Mouse (Mus musculus) intestine, embryonic 16.5 days (tissue): ENCODE results near the gene Xpnpep3. TPM values are rescaled to one million over a fixed set of nuclear protein-coding genes. Genes with fewer than 3 reads are reported as not detected.

Experiments used
- ATAC-seq: fragments of 200-750 bp; cut with Nextera tagmentation; 2 replicates; pipeline ENCODE4 v1.8.0; 2017; ENCODE audit warnings: moderate TSS enrichment, moderate library complexity
- H3K27ac ChIP-seq: fragments of 300-500 bp; sonication (generic); 2 replicates; pipeline ENCODE4 v1.5.1; 2014; ENCODE audit warnings: mild to moderate bottlenecking, low read length
- H3K27me3 ChIP-seq: fragments of 300-500 bp; sonication (generic); replicated peaks from 2 replicates; pipeline ENCODE4 v1.6.1; 2014; ENCODE audit warnings: low read length, control low read depth, mixed read lengths; ENCODE audit not compliant: control insufficient read depth, insufficient read depth
- H3K36me3 ChIP-seq: fragments of 300-500 bp; sonication (generic); 2 replicates; pipeline ENCODE4 v1.6.1; 2014; ENCODE audit warnings: low read length, control low read depth; ENCODE audit not compliant: control insufficient read depth, insufficient read depth
- H3K4me1 ChIP-seq: fragments of 300-500 bp; sonication (generic); 2 replicates; pipeline ENCODE4 v1.6.1; 2014; ENCODE audit warnings: low read length, control low read depth, mixed read lengths; ENCODE audit not compliant: control insufficient read depth, insufficient read depth
- H3K4me2 ChIP-seq: fragments of 300-500 bp; sonication (generic); 2 replicates; pipeline ENCODE4 v1.6.1; 2014; ENCODE audit warnings: low read depth, low read length, control low read depth
- H3K4me3 ChIP-seq: fragments of 300-500 bp; sonication (generic); 2 replicates; pipeline ENCODE4 v1.5.1; 2014; ENCODE audit warnings: mild to moderate bottlenecking, low read length
- H3K9ac ChIP-seq: fragments of 300-500 bp; sonication (generic); 2 replicates; pipeline ENCODE4 v1.6.1; 2014; ENCODE audit warnings: low read depth, low read length
- H3K9me3 ChIP-seq: fragments of 300-500 bp; sonication (generic); 2 replicates; pipeline ENCODE4 v1.6.1; 2016; ENCODE audit warnings: low read length, control low read depth; ENCODE audit not compliant: control insufficient read depth
- WGBS: fragments of 180-500 bp; shearing (Covaris S2); extraction: QIAGEN DNeasy Blood & Tissue Kit; methylation state at CpG from one replicate; pipeline ENCODE4 v1.1.7; 2014; 5-methylcytosine and 5-hydroxymethylcytosine counted together
- polyA plus RNA-seq: library from polyadenylated mRNA; unstranded; fragments of >200 nt; fragmentation: Nextera tagmentation; extraction: Ambion mirVana; gene quantifications from 2 replicates; pipeline ENCODE4 v1.2.1, GENCODE M21; 2015

The Xpnpep3 gene
- polyA plus RNA-seq, 1 experiment from 2014 or later = 7.8 TPM

- Histone ChIP-seq H3K4me1 (no peaks in the 10 kb centered on the region), H3K27me3 (no peaks in the 10 kb centered on the region), H3K36me3 (no peaks in the 10 kb centered on the region), H3K9me3 (no peaks in the 10 kb centered on the region), H3K27ac (no peak overlapping the region), H3K4me3 (peak overlapping the region; percentile 44), H3K4me2 (peak overlapping the region; percentile 77), H3K9ac (peak overlapping the region; percentile 31; the same call in 1 of the 2 replicates)
- 13% methylated on average over 13 of the region's 13 CpGs for WGBS
- peak; percentile 83 for ATAC-seq
Observed at GRCm38 (mm10) chr15:81480977-81481379, 81.0 kb downstream of the Xpnpep3 start.

DNA sequence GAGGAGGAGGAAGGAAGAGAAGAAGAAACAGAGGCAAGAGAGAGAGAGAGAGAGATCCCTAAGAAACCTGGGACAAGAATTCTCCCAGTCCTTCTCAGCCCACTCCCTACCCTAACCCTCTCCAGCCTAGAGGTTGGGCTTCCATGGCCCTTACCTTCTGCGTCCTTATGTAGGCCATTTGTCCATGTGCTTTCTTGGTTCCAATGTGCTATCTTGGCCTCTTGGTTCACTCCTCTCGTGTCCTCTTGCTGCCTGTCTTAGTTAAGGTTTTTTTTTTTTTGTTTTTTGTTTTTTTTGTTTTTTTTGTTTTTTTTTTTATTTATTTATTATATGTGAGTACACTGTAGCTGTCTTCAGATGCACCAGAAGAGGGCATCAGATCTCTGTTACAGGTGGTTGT lies 83.0 kb downstream of the Xpnpep3 start:
- H3K4me3 ChIP-seq = no peak overlapping the region
- no peaks in the 10 kb centered on the region for H3K36me3 ChIP-seq
- no peaks in the 10 kb centered on the region for H3K27me3 ChIP-seq
- no peak overlapping the region for H3K27ac ChIP-seq
- WGBS = 94% methylated on average over 2 of the region's 2 CpGs
- no peaks in the 10 kb centered on the region for H3K4me1 ChIP-seq
- no peak overlapping the region for H3K9ac ChIP-seq
- no peaks in the 10 kb centered on the region for H3K9me3 ChIP-seq
- ATAC-seq = no peak
- H3K4me2 ChIP-seq = no peak overlapping the region

DNA sequence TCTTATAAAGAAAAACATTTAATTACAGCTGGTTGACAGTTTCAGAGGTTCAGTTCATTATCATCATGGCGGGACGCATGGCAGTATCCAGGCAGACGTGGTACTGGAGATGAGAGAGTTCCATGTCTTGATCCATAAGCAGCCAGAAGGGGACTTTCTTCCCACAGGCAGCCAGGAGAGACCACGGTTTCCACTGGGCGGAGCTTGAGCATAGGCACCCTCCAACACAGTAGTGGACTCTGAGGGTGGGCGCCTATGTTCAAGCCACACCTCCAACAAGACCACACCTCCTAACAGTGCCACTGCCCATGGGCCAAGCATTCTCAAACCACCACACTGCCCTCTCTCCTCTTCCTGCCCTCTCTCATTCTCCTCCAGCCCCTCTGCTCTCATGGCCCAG lies 83.8 kb downstream of the Xpnpep3 start:
- ATAC-seq = no peak
- Histone ChIP-seq H3K4me2 (no peak overlapping the region), H3K9ac (no peak overlapping the region), H3K9me3 (no peaks in the 10 kb centered on the region), H3K27me3 (no peaks in the 10 kb centered on the region), H3K4me3 (no peak overlapping the region), H3K27ac (no peak overlapping the region), H3K36me3 (no peaks in the 10 kb centered on the region), H3K4me1 (no peaks in the 10 kb centered on the region)
- WGBS = 88% methylated on average over 6 of the region's 6 CpGs

- 81% methylated on average over 4 of the region's 4 CpGs for WGBS
- no peaks in the 10 kb centered on the region for H3K36me3 ChIP-seq
- no peak overlapping the region for H3K27ac ChIP-seq
- H3K27me3 ChIP-seq = no peaks in the 10 kb centered on the region
- H3K9me3 ChIP-seq = no peaks in the 10 kb centered on the region
- no peak overlapping the region for H3K9ac ChIP-seq
- H3K4me1 ChIP-seq = no peaks in the 10 kb centered on the region
- no peak overlapping the region for H3K4me3 ChIP-seq
- no peak for ATAC-seq
- H3K4me2 ChIP-seq = no peak overlapping the region
Observed at GRCm38 (mm10) chr15:81485483-81485882, 85.5 kb downstream of the Xpnpep3 start.

DNA sequence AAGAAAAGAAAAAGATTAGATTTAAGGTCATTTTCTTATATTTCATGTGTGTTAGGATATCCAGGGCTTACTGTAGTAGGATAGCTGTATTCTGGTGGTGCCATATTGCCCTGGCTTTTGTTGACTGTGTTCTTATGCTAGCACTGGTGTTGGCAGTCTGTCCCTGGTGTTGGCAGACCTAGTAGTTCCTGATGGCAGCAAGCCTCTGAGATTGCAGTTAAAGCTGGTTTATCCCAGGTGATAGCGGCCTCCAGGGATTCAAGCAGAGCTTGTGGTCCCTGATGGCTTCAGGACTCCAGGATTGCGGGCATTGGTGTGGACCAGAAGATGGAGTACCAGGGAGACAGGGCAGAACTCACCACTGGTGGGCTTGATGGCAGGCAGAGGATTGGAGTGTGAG lies 103.5 kb downstream of the Xpnpep3 start:
- H3K9me3 ChIP-seq = no peaks in the 10 kb centered on the region
- H3K36me3 ChIP-seq = no peaks in the 10 kb centered on the region
- H3K4me1 ChIP-seq = no peaks in the 10 kb centered on the region
- no peak overlapping the region for H3K4me2 ChIP-seq
- no peaks in the 10 kb centered on the region for H3K27me3 ChIP-seq
- WGBS = 86% methylated on average over 2 of the region's 2 CpGs
- no peak overlapping the region for H3K27ac ChIP-seq
- no peak for ATAC-seq
- no peak overlapping the region for H3K4me3 ChIP-seq
- no peak overlapping the region for H3K9ac ChIP-seq

DNA sequence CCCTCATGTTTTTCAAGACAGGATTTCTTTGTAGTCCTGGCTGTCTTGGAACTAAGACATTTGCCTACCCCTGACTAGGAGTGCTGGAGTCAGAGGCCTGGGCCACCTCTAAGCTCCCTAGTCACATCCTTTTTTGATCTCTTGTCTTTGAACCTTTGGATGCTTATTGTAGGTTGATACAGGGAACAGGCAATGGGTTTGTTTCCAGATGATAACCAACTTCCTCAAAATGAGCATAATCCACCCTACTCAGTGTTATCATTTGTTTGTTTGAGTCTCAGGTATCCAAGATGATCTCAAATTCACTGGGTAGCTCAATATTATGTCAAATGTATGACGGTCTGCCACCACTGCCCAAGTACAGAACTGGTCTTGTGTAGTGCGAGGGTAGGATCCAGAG lies 104.1 kb downstream of the Xpnpep3 start:
- Histone ChIP-seq H3K9ac (no peak overlapping the region), H3K4me3 (no peak overlapping the region), H3K36me3 (no peaks in the 10 kb centered on the region), H3K4me2 (no peak overlapping the region), H3K27ac (no peak overlapping the region), H3K4me1 (no peaks in the 10 kb centered on the region), H3K27me3 (no peaks in the 10 kb centered on the region), H3K9me3 (no peaks in the 10 kb centered on the region)
- WGBS = 89% methylated on average over 2 of the region's 2 CpGs
- ATAC-seq = no peak

Other genes with a start within 250 kb of the Xpnpep3 start
- gene Mrtfa, start 209.4 kb upstream of the Xpnpep3 start, polyA plus RNA-seq = 13.7 and 16.5 TPM in 2 replicates
- gene Mchr1, start 164.6 kb upstream of the Xpnpep3 start, polyA plus RNA-seq = 0.97 and 1.2 TPM in 2 replicates
- gene Slc25a17, start 39.3 kb upstream of the Xpnpep3 start, polyA plus RNA-seq = 61.7 and 67.4 TPM in 2 replicates
- 154 and 156 TPM in 2 replicates for gene St13, start 61 bp upstream of the Xpnpep3 start, polyA plus RNA-seq
- gene Dnajb7, start 8.2 kb downstream of the Xpnpep3 start, polyA plus RNA-seq = 1.2 and 1.6 TPM in 2 replicates
- 378 and 400 TPM in 2 replicates for gene Rbx1, start 66.2 kb downstream of the Xpnpep3 start, polyA plus RNA-seq
- gene Ep300, start 185.2 kb downstream of the Xpnpep3 start, polyA plus RNA-seq = 9.9 and 13.1 TPM in 2 replicates